Comparison of ENCODE assay signal across 23 mouse cellular contexts in genomic region chr8:104187622-104188021, GRCm38 (mm10). TPM values are rescaled to one million over a fixed set of nuclear protein-coding genes. Genes with fewer than 3 reads are reported as not detected.
"Had no signal": no experiment of that assay in that cellular context is flagged by ENCODE, and none has a peak within 500 bp of the region (broad histone marks: within the 10 kb centered on the region; RNA-seq: fewer than 3 reads in every experiment).

No protein-coding gene starts in this region.

- DNase-seq: liver, postnatal 0 days; lung, adult 2 months; lung, postnatal 14 days; lung, postnatal 36 days; midbrain, embryonic 14.5 days; retina, postnatal 1 day; right cerebral cortex, adult 18-20 months; right cerebral cortex, postnatal 25 days; right cerebral cortex, postnatal 4 days; spleen, adult 18-20 months; thymus, adult 18-20 months; thymus, postnatal 14 days; thymus, postnatal 36 days had no signal

- H3K27ac ChIP-seq: liver, embryonic 15.5 days; lung, embryonic 15.5 days; macrophage; midbrain, embryonic 10.5 days; midbrain, embryonic 12.5 days; neural tube, embryonic 13.5 days; neural tube, embryonic 15.5 days had no signal

- H3K9ac ChIP-seq: liver, embryonic 15.5 days; liver, postnatal 0 days; lung, embryonic 15.5 days; midbrain, embryonic 12.5 days; neural tube, embryonic 13.5 days; neural tube, embryonic 15.5 days had no signal

- H3K4me3 ChIP-seq: liver, embryonic 15.5 days; lung, embryonic 15.5 days; midbrain, embryonic 10.5 days; midbrain, embryonic 12.5 days; myocyte; neural tube, embryonic 13.5 days; neural tube, embryonic 15.5 days had no signal

- H3K36me3 ChIP-seq: liver, embryonic 15.5 days; lung, embryonic 15.5 days; midbrain, embryonic 10.5 days; midbrain, embryonic 12.5 days; neural tube, embryonic 13.5 days; neural tube, embryonic 15.5 days had no signal

- H3K4me2 ChIP-seq: liver, embryonic 15.5 days; lung, embryonic 15.5 days; midbrain, embryonic 12.5 days; neural tube, embryonic 13.5 days; neural tube, embryonic 15.5 days had no signal

- H3K4me1 ChIP-seq: liver, embryonic 15.5 days had no signal

- H3K27me3 ChIP-seq: liver, embryonic 15.5 days; lung, embryonic 15.5 days; neural tube, embryonic 13.5 days; neural tube, embryonic 15.5 days had no signal

- ATAC-seq: liver, postnatal 0 days; lung, postnatal 0 days; midbrain, embryonic 16.5 days had no signal

- H3K9me3 ChIP-seq: liver, embryonic 15.5 days; lung, embryonic 15.5 days; midbrain, embryonic 10.5 days; midbrain, embryonic 12.5 days; neural tube, embryonic 13.5 days; neural tube, embryonic 15.5 days had no signal

RNA-seq across cellular contexts. Expression of gene Bean1, which starts 17.4 kb away (rescaled TPM):
- polyA plus RNA-seq: liver, postnatal 0 days; macrophage had no signal
